Mouse (Mus musculus) spleen, adult 2 months (tissue): ENCODE measurements around the gene Tmem150a. TPM values are rescaled to one million over a fixed set of nuclear protein-coding genes. Genes with fewer than 3 reads are reported as not detected.
A peak's percentile ranks its signal among the peaks of the same experiment; 100 is the strongest.

Experiments
- DNase-seq, 2 experiments: peaks; one replicate each; pipeline versions ENCODE4 v3.0.0 to v3.0.0-alpha.2; 2012 to 2021; ENCODE audit warnings: low spot score in 2 of 2, low read depth in 1 of 2
- H3K27ac ChIP-seq: fragments of 200-500 bp; 2 replicates; pipeline ENCODE4 v1.5.1; 2012; ENCODE audit warnings: low read length, inconsistent platforms; ENCODE audit not compliant: insufficient read depth
- H3K27me3 ChIP-seq: fragments of 200-500 bp; 2 replicates; pipeline ENCODE4 v1.6.1; 2012; ENCODE audit warnings: mild to moderate bottlenecking, moderate library complexity, low read length, inconsistent platforms; ENCODE audit not compliant: control insufficient read depth, insufficient read depth
- H3K36me3 ChIP-seq: fragments of 200-500 bp; 2 replicates; pipeline ENCODE4 v1.6.1; 2012; ENCODE audit warnings: mild to moderate bottlenecking, low read length, inconsistent platforms; ENCODE audit not compliant: control insufficient read depth, insufficient read depth
- H3K4me1 ChIP-seq: fragments of 200-500 bp; 2 replicates; pipeline ENCODE4 v1.6.1; 2011; ENCODE audit warnings: inconsistent platforms; ENCODE audit not compliant: control insufficient read depth, insufficient read depth, insufficient read length
- H3K4me3 ChIP-seq: fragments of 200-500 bp; 2 replicates; pipeline ENCODE4 v1.5.1; 2011; ENCODE audit warnings: mild to moderate bottlenecking, inconsistent platforms; ENCODE audit not compliant: insufficient read depth, insufficient read length; ENCODE audit errors: extremely low read depth
- CTCF ChIP-seq: fragments of 200-500 bp; IDR thresholded peaks from 2 replicates; pipeline ENCODE4 v1.5.1; 2011; ENCODE audit warnings: mild to moderate bottlenecking, inconsistent platforms; ENCODE audit not compliant: insufficient read depth, insufficient read length, insufficient replicate concordance; ENCODE audit errors: extremely low read depth
- POLR2A ChIP-seq: fragments of 200-500 bp; IDR thresholded peaks from 2 replicates; pipeline ENCODE4 v1.6.1; 2011; ENCODE audit warnings: low read depth, low read length, inconsistent platforms
- WGBS: fragments of 180-500 bp; shearing (Covaris S2); methylation state at CpG from one replicate; pipeline ENCODE4 v1.1.7; 2018; 5-methylcytosine and 5-hydroxymethylcytosine counted together
- polyA plus RNA-seq: library from polyadenylated mRNA; depleted of rRNA; stranded (reverse); fragments of >200 nt; gene quantifications from 2 replicates; pipeline ENCODE4 v1.2.3, GENCODE M21; 2012

Gene Tmem150a
- polyA plus RNA-seq, 1 experiment: 21.7 TPM

GRCm38 (mm10) chr6:72379377-72380130 is 24.3 kb downstream of the Tmem150a start:
- peak overlapping the region; percentile 80 for H3K4me3 ChIP-seq
- DNase-seq: no peak
- H3K4me1 ChIP-seq: peaks cover 8% of the 10 kb centered on the region
- H3K36me3 ChIP-seq: no peaks in the 10 kb centered on the region
- no peaks in the 10 kb centered on the region for H3K27me3 ChIP-seq
- 30% methylated on average over 7 of the region's 7 CpGs for WGBS
- H3K27ac ChIP-seq: peak overlapping the region; percentile 86
- no peak for TF ChIP-seq POLR2A

DNA sequence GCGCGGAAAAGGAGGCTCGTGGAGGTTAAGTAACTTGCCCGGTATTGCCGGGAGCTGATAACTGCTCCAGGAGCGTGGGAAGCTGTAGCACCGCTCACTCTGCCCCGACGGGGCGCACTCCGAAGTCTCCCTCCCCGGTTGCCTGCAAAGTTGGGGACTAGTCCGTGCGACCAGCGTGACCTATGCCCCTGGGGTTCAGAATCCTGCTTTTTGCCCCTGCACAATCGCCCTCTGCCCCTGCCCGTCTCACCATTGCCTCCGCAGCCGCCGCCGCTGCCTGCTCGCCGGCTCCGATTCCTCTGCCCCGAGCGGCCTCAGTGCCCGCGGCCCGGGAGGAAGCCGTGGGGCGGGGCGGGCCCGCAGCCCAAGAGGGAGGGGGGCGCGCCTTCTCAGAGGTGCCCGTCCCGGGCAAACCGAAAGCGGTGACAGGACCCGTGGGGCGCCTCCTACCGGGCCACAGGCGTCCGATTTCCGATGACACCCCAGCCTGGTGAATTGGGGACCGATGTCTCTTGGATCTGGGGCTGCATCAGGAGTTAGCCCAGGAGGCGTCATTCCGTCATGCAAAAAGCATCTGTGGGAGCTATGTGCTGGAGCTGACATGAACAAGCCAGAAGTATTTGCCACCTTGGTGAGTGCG is 25.0 kb downstream of the Tmem150a start, which contains the start of gene Vamp5:
Gene Vamp5, minus strand, starts transcription at position 338 of the 640 bp plus-strand sequence.
- H3K27me3 ChIP-seq: no peaks in the 10 kb centered on the region
- WGBS: 1% methylated on average over 48 of the region's 49 CpGs
- H3K4me1 ChIP-seq: peaks cover 3% of the 10 kb centered on the region
- H3K27ac ChIP-seq: peak within 1 kb of the TSS; percentile 86
- peak; percentile 72 to 92 for DNase-seq
- H3K4me3 ChIP-seq: peak within 1 kb of the TSS; percentile 80
- TF ChIP-seq POLR2A: no peak; the same call in 1 of the 2 replicates
- TF ChIP-seq CTCF: peak; percentile 48; the same call in 1 of the 2 replicates
- H3K36me3 ChIP-seq: peaks cover 4% of the 10 kb centered on the region

DNA sequence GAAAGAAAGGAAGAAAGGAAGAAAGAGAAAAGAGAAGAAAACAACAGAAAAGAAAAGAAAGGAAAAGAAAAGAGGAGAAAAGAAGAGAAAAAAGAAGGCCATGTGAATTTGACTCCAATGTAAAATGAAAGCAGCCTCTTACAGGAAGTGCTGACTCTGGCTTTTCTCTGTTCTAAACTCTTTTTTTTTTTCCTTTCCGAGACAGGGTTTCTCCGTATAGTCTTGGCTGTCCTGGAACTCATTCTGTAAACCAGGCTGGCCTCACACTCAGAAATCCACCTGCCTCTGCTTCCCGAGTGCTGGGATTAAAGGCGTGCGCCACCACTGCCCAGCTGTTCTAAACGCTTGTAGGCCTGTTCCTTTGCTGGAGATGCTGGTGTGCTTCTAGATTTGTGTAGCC is 27.2 kb downstream of the Tmem150a start:
- WGBS: 60% methylated on average over 6 of the region's 6 CpGs
- Histone ChIP-seq H3K27ac (peak overlapping the region; percentile 30; the same call in 1 of the 2 replicates), H3K4me3 (no peak overlapping the region), H3K4me1 (no peaks in the 10 kb centered on the region; the same call in 1 of the 2 replicates), H3K27me3 (no peaks in the 10 kb centered on the region), H3K36me3 (peaks cover 6% of the 10 kb centered on the region)
- DNase-seq: no peak
- no peak for TF ChIP-seq POLR2A
- no peak for TF ChIP-seq CTCF

DNA sequence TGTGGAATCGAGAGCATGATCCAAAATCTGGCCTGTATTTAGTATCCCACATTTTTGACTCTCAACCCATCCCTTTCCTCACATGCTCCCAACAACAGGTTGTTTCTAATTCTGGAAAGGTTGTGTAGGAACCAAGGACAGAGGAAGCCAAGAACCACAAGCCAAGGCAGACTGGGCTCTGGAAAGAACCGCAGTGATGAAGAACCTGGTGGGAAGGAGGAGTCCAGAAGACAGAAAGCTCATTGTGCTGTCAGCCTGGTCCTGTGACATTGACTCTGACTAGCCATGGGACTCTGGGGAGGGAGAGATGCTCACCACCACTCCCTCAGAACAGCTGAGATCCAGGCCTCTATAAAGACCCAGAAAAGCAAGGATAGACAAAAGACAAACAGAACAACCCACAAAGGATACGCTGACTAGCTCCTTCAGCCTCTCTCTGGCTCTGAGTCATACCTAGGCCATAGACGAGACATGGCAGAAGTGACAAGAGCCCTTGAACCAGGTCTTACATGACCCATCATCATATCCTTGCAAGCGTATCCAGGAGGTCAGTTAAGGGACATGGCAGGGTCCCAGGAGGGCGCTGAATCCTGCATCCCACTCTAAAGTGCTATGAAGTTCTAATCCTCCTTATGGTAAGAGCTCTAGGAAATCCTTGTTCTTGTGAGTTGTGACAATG is 28.0 kb downstream of the Tmem150a start:
- Histone ChIP-seq H3K4me3 (no peak overlapping the region), H3K36me3 (peaks cover 10% of the 10 kb centered on the region), H3K27ac (0 out of 2 replicates have a peak overlapping the region, but pooled peaks have one; percentile 30), H3K4me1 (peaks cover 6% of the 10 kb centered on the region; the same call in 1 of the 2 replicates), H3K27me3 (no peaks in the 10 kb centered on the region)
- TF ChIP-seq POLR2A: no peak
- no peak for TF ChIP-seq CTCF
- no peak for DNase-seq
- 86% methylated on average over 6 of the region's 6 CpGs for WGBS

DNA sequence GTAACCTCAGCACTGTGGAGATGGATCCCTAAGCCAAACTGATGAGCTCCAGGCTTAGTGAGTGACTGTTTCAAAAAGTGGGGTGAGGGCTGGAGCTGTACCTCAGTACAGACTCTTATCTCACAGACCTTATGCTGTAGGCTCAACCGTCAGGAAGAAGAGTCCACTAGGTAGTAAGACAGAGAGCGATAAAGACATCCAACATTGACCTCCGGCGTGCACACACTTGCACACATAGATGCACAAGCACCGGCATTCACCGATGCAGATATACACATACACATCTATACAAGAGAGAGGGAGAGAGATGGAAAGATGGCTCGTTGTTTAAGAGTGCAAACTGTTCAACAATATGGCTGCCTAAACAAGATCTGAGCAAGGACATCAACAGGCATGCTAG is 28.7 kb downstream of the Tmem150a start:
- peaks cover 11% of the 10 kb centered on the region for H3K36me3 ChIP-seq
- DNase-seq: no peak
- H3K4me1 ChIP-seq: peaks cover 10% of the 10 kb centered on the region; the same call in 1 of the 2 replicates
- H3K4me3 ChIP-seq: no peak overlapping the region
- no peaks in the 10 kb centered on the region for H3K27me3 ChIP-seq
- 83% methylated on average over 7 of the region's 7 CpGs for WGBS
- H3K27ac ChIP-seq: no peak overlapping the region
- TF ChIP-seq CTCF (no peak), POLR2A (no peak)

DNA sequence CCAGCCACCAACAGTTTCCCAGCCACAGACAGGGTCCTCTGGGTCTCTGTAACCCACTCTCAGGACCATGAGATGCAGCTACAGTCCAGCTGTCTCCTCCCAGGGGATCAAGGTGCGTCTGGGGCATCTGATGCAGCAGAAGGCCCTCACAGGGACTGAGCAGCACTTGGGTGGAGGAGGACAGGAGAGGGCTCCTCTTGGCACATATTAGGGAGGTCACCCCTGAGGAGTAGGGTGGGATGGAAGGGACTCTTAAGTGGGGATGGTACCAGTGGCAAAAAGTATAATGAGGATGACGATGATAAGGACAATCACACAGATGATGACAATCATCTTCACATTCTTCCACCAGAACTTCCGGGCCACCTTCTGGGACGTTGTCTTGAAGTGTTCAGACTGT is 30.0 kb downstream of the Tmem150a start:
- TF ChIP-seq POLR2A (no peak), CTCF (no peak)
- Histone ChIP-seq H3K27ac (no peak overlapping the region), H3K4me1 (peaks cover 16% of the 10 kb centered on the region; the same call in 1 of the 2 replicates), H3K36me3 (peaks cover 11% of the 10 kb centered on the region), H3K27me3 (no peaks in the 10 kb centered on the region), H3K4me3 (no peak overlapping the region)
- WGBS: 83% methylated on average over 4 of the region's 4 CpGs
- no peak for DNase-seq
